Mouse (Mus musculus) olfactory bulb, adult 2 months (tissue): ENCODE measurements at regions not wholly inside any gene's neighbourhood (a gene's known extent, or its start where the extent isn't known, plus 50 kb on each side); places are given as distances from the start of the nearest gene placed in this dataset.

Experiments used
- CTCF ChIP-seq: fragments of 200-500 bp; IDR thresholded peaks from 2 replicates; pipeline ENCODE4 v1.5.1; 2012; ENCODE audit warnings: low read depth, mild to moderate bottlenecking, low read length, moderate library complexity; ENCODE audit not compliant: insufficient read depth
- POLR2A ChIP-seq: fragments of 200-500 bp; IDR thresholded peaks from 2 replicates; pipeline ENCODE4 v1.6.1; 2012; ENCODE audit warnings: mild to moderate bottlenecking, low read depth, low read length, moderate library complexity; ENCODE audit not compliant: insufficient read depth

DNA sequence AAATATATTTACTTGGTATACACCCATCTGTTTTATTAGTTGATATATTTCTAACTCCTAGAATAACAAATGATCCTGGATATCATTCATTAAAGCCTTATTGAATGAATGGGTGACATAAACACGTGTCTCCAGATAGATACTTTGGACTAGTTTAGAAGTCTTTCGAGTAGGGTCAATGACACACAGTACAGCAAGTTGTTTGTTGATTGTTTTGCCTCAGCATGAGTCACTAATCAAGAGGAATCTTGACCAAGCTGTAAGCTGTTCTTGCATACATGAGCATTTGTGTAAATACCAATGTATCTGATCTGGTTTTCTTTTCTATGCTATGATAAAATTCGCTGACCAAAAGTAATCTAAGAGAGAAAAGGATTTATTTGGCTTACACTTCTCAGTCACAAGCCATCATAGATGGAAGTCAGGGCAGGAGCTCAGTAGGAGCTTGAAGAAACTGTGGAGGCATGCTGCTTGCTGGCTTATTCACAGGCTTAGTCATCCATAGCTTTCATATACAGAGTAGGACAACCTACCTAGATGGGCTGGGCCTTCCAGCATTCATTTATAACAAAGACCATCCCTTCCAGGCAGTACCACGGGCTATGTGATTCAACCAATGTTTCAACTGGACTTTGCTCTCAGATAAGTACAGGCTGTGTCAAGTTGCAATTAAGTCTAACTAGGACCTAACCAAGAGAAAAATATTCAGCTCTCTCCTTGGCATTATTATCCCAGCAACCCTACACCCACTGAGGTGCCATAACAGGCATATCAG, 192.5 kb downstream of the Rdh14 start:
- no peak for TF ChIP-seq POLR2A
- TF ChIP-seq CTCF: no peak
